Mouse (Mus musculus) ES-Bruce4 (cell line): ENCODE data around the gene Usp40.
"Not testable (repeated sequence)": the region's sequence is repeated elsewhere in the genome, so short reads cannot be mapped to it uniquely, and the experiment has no call there.

Experiments
- CTCF ChIP-seq: IDR thresholded peaks from one replicate; pipeline ENCODE4 v1.8.1; 2011; ENCODE audit warnings: low read depth, low read length
- POLR2A ChIP-seq: IDR thresholded peaks from one replicate; pipeline ENCODE4 v1.8.1; 2011; ENCODE audit warnings: low read length; ENCODE audit not compliant: insufficient read depth

DNA sequence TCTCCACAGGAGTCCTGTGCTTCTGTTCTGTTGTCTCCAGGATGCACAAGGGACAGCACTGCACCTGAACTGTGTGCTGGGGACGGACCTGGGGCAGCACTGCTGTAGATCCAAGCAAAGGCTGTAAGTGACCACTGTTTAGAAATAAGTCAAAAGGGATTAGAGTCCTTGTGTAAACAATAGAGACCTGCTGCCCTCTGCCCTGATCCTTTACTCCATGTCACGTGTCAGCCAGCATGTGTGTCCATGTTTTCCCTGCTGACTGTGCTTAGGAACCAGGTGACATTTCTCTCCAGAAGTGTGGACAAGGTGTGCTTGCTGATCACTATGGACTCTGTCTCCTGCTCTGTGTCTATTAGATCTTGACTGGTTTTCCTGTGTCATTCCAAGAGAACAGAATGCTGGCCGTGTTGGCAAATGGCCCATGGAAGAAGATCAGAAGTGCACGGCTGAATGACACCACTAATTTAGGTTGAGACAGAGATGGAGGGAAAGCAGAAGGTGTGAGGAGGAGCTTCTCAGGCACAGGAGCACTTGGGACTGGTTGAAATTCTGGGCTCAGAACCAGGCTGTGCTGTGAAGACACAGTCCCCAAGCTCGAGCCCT is 36.6 kb upstream of the Usp40 start:
- TF ChIP-seq CTCF, POLR2A: not testable (repeated sequence)
